Mouse (Mus musculus) layer of hippocampus, postnatal 10 days (tissue): ENCODE data around the gene Mrc2. TPM values are rescaled to one million over a fixed set of nuclear protein-coding genes. Genes with fewer than 3 reads are reported as not detected.

Experiments
- DNase-seq, 2 experiments: peaks; one replicate each; pipeline ENCODE4 v3.0.0; 2021; ENCODE audit warnings: low spot score in 2 of 2
- long read RNA-seq: library from polyadenylated mRNA; stranded (forward); transcript quantifications from one replicate; pipeline ENCODE4 v2.0.0, GENCODE M21; 2023
- total RNA-seq, 2 experiments: library from RNA; stranded (reverse); gene quantifications; 2 replicates each; pipeline ENCODE4 v1.2.3; 2021

Mrc2 gene
- total RNA-seq = 1 to 10 TPM; 8.9 to 9.3 TPM
- long read RNA-seq, partial matches to known transcripts = 2 of 3 reads
- long read RNA-seq, other reads (novel, unspliced or antisense) = 1 of 3 reads

- peak in 1 of 2 experiments; percentile 39 for DNase-seq
Observed at GRCm38 (mm10) chr11:105292124-105293071, at the start of gene Mrc2. Gene Mrc2 (plus strand): TSS chr11:105292643.

- DNase-seq = no peak
Observed at GRCm38 (mm10) chr11:105246369-105246768, 46.1 kb upstream of the Mrc2 start.

- no peak for DNase-seq
Observed at GRCm38 (mm10) chr11:105246785-105247184, 45.7 kb upstream of the Mrc2 start.

GRCm38 (mm10) chr11:105247321-105247720 is 45.1 kb upstream of the Mrc2 start:
- DNase-seq = no peak

GRCm38 (mm10) chr11:105259733-105260132 is 32.7 kb upstream of the Mrc2 start:
- no peak for DNase-seq

GRCm38 (mm10) chr11:105261116-105261515 is 31.3 kb upstream of the Mrc2 start:
- DNase-seq = no peak

- no peak for DNase-seq
Observed at GRCm38 (mm10) chr11:105261601-105262351, 30.7 kb upstream of the Mrc2 start.

- no peak for DNase-seq
Observed at GRCm38 (mm10) chr11:105264506-105264905, 27.9 kb upstream of the Mrc2 start.

GRCm38 (mm10) chr11:105264988-105265387 is 27.5 kb upstream of the Mrc2 start:
- DNase-seq = no peak

- DNase-seq = peak; percentile 64 to 65
Observed at GRCm38 (mm10) chr11:105270155-105270554, 22.3 kb upstream of the Mrc2 start.

- DNase-seq = no peak
Observed at GRCm38 (mm10) chr11:105280456-105280855, 12.0 kb upstream of the Mrc2 start.

- DNase-seq = no peak
Observed at GRCm38 (mm10) chr11:105281291-105281690, 11.2 kb upstream of the Mrc2 start.

- DNase-seq = no peak
Observed at GRCm38 (mm10) chr11:105281763-105282459, 10.5 kb upstream of the Mrc2 start.

- DNase-seq = no peak
Observed at GRCm38 (mm10) chr11:105282460-105282859, 10.0 kb upstream of the Mrc2 start.

GRCm38 (mm10) chr11:105283016-105283415 is 9.4 kb upstream of the Mrc2 start:
- DNase-seq = no peak

- no peak for DNase-seq
Observed at GRCm38 (mm10) chr11:105285720-105286119, 6.7 kb upstream of the Mrc2 start.

- no peak for DNase-seq
Observed at GRCm38 (mm10) chr11:105289403-105289802, 3.0 kb upstream of the Mrc2 start.

- DNase-seq = no peak
Observed at GRCm38 (mm10) chr11:105291681-105292123, 741 bp upstream of the Mrc2 start.

GRCm38 (mm10) chr11:105293101-105293581 is 698 bp downstream of the Mrc2 start:
- peak in 1 of 2 experiments; percentile 19 for DNase-seq

- no peak for DNase-seq
Observed at GRCm38 (mm10) chr11:105293901-105294494, 1.6 kb downstream of the Mrc2 start.

- DNase-seq = no peak
Observed at GRCm38 (mm10) chr11:105296084-105296483, 3.6 kb downstream of the Mrc2 start.
